Mouse (Mus musculus) spleen, postnatal 36 days (tissue): Measurements from ENCODE around the gene Nsd1.
"Not testable (repeated sequence)": the region's sequence is repeated elsewhere in the genome, so short reads cannot be mapped to it uniquely, and the experiment has no call there.

Experiments
- DNase-seq, 2 experiments: peaks; one replicate each; pipeline ENCODE4 v3.0.0; 2022; ENCODE audit warnings: low spot score in 2 of 2, mixed read lengths in 1 of 2

Gene Nsd1

GRCm38 (mm10) chr13:55209649-55210192 is at the start of gene Nsd1:
Gene Nsd1 (plus strand): TSS chr13:55209782.
- no peak for DNase-seq

- no peak for DNase-seq
Observed at GRCm38 (mm10) chr13:55162365-55162764, 47.2 kb upstream of the Nsd1 start.

GRCm38 (mm10) chr13:55163553-55163952 is 46.0 kb upstream of the Nsd1 start:
- DNase-seq, result no peak

GRCm38 (mm10) chr13:55165831-55166339 is 43.7 kb upstream of the Nsd1 start:
- no peak for DNase-seq

- DNase-seq, result no peak
Observed at GRCm38 (mm10) chr13:55166806-55167725, 42.5 kb upstream of the Nsd1 start.

- no peak for DNase-seq
Observed at GRCm38 (mm10) chr13:55167798-55168197, 41.8 kb upstream of the Nsd1 start.

- DNase-seq, result no peak
Observed at GRCm38 (mm10) chr13:55168255-55168654, 41.3 kb upstream of the Nsd1 start.

- DNase-seq, result no peak
Observed at GRCm38 (mm10) chr13:55168958-55169369, 40.6 kb upstream of the Nsd1 start.

- no peak for DNase-seq
Observed at GRCm38 (mm10) chr13:55171517-55172335, 37.9 kb upstream of the Nsd1 start.

GRCm38 (mm10) chr13:55172336-55172770 is 37.2 kb upstream of the Nsd1 start:
- no peak for DNase-seq

GRCm38 (mm10) chr13:55174347-55174746 is 35.2 kb upstream of the Nsd1 start:
- no peak for DNase-seq

GRCm38 (mm10) chr13:55176265-55176664 is 33.3 kb upstream of the Nsd1 start:
- no peak for DNase-seq

- no peak for DNase-seq
Observed at GRCm38 (mm10) chr13:55177903-55178496, 31.6 kb upstream of the Nsd1 start.

GRCm38 (mm10) chr13:55178556-55178955 is 31.0 kb upstream of the Nsd1 start:
- DNase-seq, result peak; percentile 46 to 49

GRCm38 (mm10) chr13:55179591-55179990 is 30.0 kb upstream of the Nsd1 start:
- DNase-seq, result no peak

- no peak for DNase-seq
Observed at GRCm38 (mm10) chr13:55181786-55182172, 27.8 kb upstream of the Nsd1 start.

GRCm38 (mm10) chr13:55182173-55182894 is 27.2 kb upstream of the Nsd1 start:
- DNase-seq, result peak; percentile 31 to 57

- no peak for DNase-seq
Observed at GRCm38 (mm10) chr13:55183382-55183781, 26.2 kb upstream of the Nsd1 start.

- DNase-seq, result not testable (repeated sequence)
Observed at GRCm38 (mm10) chr13:55187062-55187461, 22.5 kb upstream of the Nsd1 start.

GRCm38 (mm10) chr13:55189531-55190107 is 20.0 kb upstream of the Nsd1 start:
- no peak for DNase-seq
